Mouse (Mus musculus): ENCODE results near the gene Kcng4. TPM values are rescaled to one million over a fixed set of nuclear protein-coding genes. Genes with fewer than 3 reads are reported as not detected.

Gene Kcng4
- polyA plus RNA-seq, 1 experiment, result not detected

GRCm38 (mm10) chr8:119632909-119633308 is 2.6 kb downstream of the Kcng4 start:
- Histone ChIP-seq H3K4me2 (ENCODE audit: low read depth) (no peak overlapping the region), H3K79me2 (ENCODE audit: control insufficient read depth, insufficient read depth) (no peaks in the 10 kb centered on the region), H3K36me3 (ENCODE audit: control insufficient read depth, insufficient read depth) (no peaks in the 10 kb centered on the region), H3K4me3 (no peak overlapping the region), H3ac (ENCODE audit: control insufficient read depth, insufficient read length) (no peak overlapping the region), H3K27me3 (ENCODE audit: control insufficient read depth, insufficient read depth, insufficient read length) (peaks cover 91% of the 10 kb centered on the region)
- TF ChIP-seq REST (IDR thresholded peaks at IDR 0.05; ENCODE audit: insufficient read depth, insufficient read length) (no peak), MYOD1 (IDR thresholded peaks at IDR 0.05; ENCODE audit: control insufficient read depth in 1 of 3, insufficient read length in 2 of 3, low read depth in 2 of 3) (no peak), POLR2A (IDR thresholded peaks at IDR 0.05; ENCODE audit: insufficient read length, low read depth) (no peak), CEBPB (IDR thresholded peaks at IDR 0.05; ENCODE audit: insufficient read depth, poor library complexity, severe bottlenecking) (no peak), TCF3 (IDR thresholded peaks at IDR 0.05; ENCODE audit: insufficient read length, low read depth) (no peak)

- Histone ChIP-seq H3K36me3 (ENCODE audit: control insufficient read depth, insufficient read depth) (no peaks in the 10 kb centered on the region), H3K79me2 (ENCODE audit: control insufficient read depth, insufficient read depth) (no peaks in the 10 kb centered on the region), H3K27me3 (ENCODE audit: control insufficient read depth, insufficient read depth, insufficient read length) (peaks cover 91% of the 10 kb centered on the region), H3K4me3 (no peak overlapping the region), H3K4me2 (ENCODE audit: low read depth) (no peak overlapping the region), H3ac (ENCODE audit: control insufficient read depth, insufficient read length) (no peak overlapping the region)
- TF ChIP-seq USF1 (IDR thresholded peaks at IDR 0.05; ENCODE audit: low read depth), result no peak
- no peak for TF ChIP-seq SRF (IDR thresholded peaks at IDR 0.05; ENCODE audit: control insufficient read depth, insufficient read length, low read depth)
- no peak for TF ChIP-seq CEBPB (IDR thresholded peaks at IDR 0.05; ENCODE audit: insufficient read depth, poor library complexity, severe bottlenecking)
- no peak for TF ChIP-seq MAX (IDR thresholded peaks at IDR 0.05; ENCODE audit: low read depth)
- no peak for TF ChIP-seq TCF3 (IDR thresholded peaks at IDR 0.05; ENCODE audit: insufficient read length, low read depth)
- no peak for TF ChIP-seq MYOD1 (IDR thresholded peaks at IDR 0.05; ENCODE audit: control insufficient read depth in 1 of 3, insufficient read length in 2 of 3, low read depth in 2 of 3)
- TF ChIP-seq POLR2AphosphoS2 (IDR thresholded peaks at IDR 0.05; ENCODE audit: insufficient read length, low read depth), result no peak
- TF ChIP-seq MYOG (IDR thresholded peaks at IDR 0.05; ENCODE audit: control insufficient read depth in 1 of 3, insufficient read depth in 1 of 3, insufficient read length in 2 of 3, low read depth in 2 of 3), result no peak
- TF ChIP-seq E2F4 (IDR thresholded peaks at IDR 0.05; ENCODE audit: insufficient read depth), result no peak
- no peak for TF ChIP-seq REST (IDR thresholded peaks at IDR 0.05; ENCODE audit: insufficient read depth, insufficient read length)
- TF ChIP-seq POLR2A (IDR thresholded peaks at IDR 0.05; ENCODE audit: insufficient read length, low read depth), result no peak
- no peak for TF ChIP-seq TCF12 (IDR thresholded peaks at IDR 0.05; ENCODE audit: insufficient read depth, poor library complexity, severe bottlenecking)
Observed at GRCm38 (mm10) chr8:119632246-119632645, 3.2 kb downstream of the Kcng4 start.

GRCm38 (mm10) chr8:119630841-119631240 is 4.6 kb downstream of the Kcng4 start:
- no peaks in the 10 kb centered on the region for H3K79me2 ChIP-seq (ENCODE audit: control insufficient read depth, insufficient read depth)
- H3K36me3 ChIP-seq (ENCODE audit: control insufficient read depth, insufficient read depth), result no peaks in the 10 kb centered on the region
- H3ac ChIP-seq (ENCODE audit: control insufficient read depth, insufficient read length), result no peak overlapping the region
- TF ChIP-seq SRF (IDR thresholded peaks at IDR 0.05; ENCODE audit: control insufficient read depth, insufficient read length, low read depth), result no peak
- TF ChIP-seq POLR2AphosphoS2 (IDR thresholded peaks at IDR 0.05; ENCODE audit: insufficient read length, low read depth), result no peak
- TF ChIP-seq MYOG (IDR thresholded peaks at IDR 0.05; ENCODE audit: control insufficient read depth in 1 of 3, insufficient read depth in 1 of 3, insufficient read length in 2 of 3, low read depth in 2 of 3), result no peak
- no peak for TF ChIP-seq POLR2A (IDR thresholded peaks at IDR 0.05; ENCODE audit: insufficient read length, low read depth)
- TF ChIP-seq E2F4 (IDR thresholded peaks at IDR 0.05; ENCODE audit: insufficient read depth), result no peak
- no peak for TF ChIP-seq MYOD1 (IDR thresholded peaks at IDR 0.05; ENCODE audit: control insufficient read depth in 1 of 3, insufficient read length in 2 of 3, low read depth in 2 of 3)
- no peak for TF ChIP-seq USF1 (IDR thresholded peaks at IDR 0.05; ENCODE audit: low read depth)
- no peak overlapping the region for H3K4me3 ChIP-seq
- peaks cover 91% of the 10 kb centered on the region for H3K27me3 ChIP-seq (ENCODE audit: control insufficient read depth, insufficient read depth, insufficient read length)
- no peak overlapping the region for H3K4me2 ChIP-seq (ENCODE audit: low read depth)

- Histone ChIP-seq H3K27me3 (ENCODE audit: control insufficient read depth, insufficient read depth, insufficient read length) (peaks cover 89% of the 10 kb centered on the region), H3K4me2 (ENCODE audit: low read depth) (no peak overlapping the region), H3K4me3 (no peak overlapping the region), H3K79me2 (ENCODE audit: control insufficient read depth, insufficient read depth) (no peaks in the 10 kb centered on the region), H3K36me3 (ENCODE audit: control insufficient read depth, insufficient read depth) (no peaks in the 10 kb centered on the region), H3ac (ENCODE audit: control insufficient read depth, insufficient read length) (no peak overlapping the region)
- TF ChIP-seq POLR2A (IDR thresholded peaks at IDR 0.05; ENCODE audit: insufficient read length, low read depth), result no peak
- TF ChIP-seq REST (IDR thresholded peaks at IDR 0.05; ENCODE audit: insufficient read depth, insufficient read length), result no peak
- TF ChIP-seq TCF12 (IDR thresholded peaks at IDR 0.05; ENCODE audit: insufficient read depth, poor library complexity, severe bottlenecking), result no peak
- no peak for TF ChIP-seq MYOG (IDR thresholded peaks at IDR 0.05; ENCODE audit: control insufficient read depth in 1 of 3, insufficient read depth in 1 of 3, insufficient read length in 2 of 3, low read depth in 2 of 3)
Observed at GRCm38 (mm10) chr8:119627613-119628359, 7.7 kb downstream of the Kcng4 start.

DNA sequence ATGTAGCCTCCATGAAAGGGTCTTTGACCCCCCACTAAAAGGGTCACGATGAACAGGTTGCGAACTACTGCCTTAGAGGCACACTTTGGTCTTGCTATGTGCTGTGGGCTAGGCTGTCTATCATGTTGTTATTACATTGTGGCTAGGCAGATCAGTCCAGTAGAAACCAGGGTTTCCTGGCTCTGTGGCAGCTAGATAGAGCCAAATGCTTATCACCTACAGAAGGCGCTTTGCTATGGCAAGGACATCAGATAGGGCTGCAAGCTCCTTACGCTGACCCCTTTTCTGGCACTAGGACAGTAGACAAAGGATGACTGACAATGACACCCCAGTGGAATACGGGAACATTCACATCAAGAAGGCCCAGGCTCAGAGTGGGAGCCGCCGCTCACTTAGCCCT is 8.3 kb downstream of the Kcng4 start:
- no peaks in the 10 kb centered on the region for H3K36me3 ChIP-seq (ENCODE audit: control insufficient read depth, insufficient read depth)
- no peak overlapping the region for H3K4me2 ChIP-seq (ENCODE audit: low read depth)
- H3K79me2 ChIP-seq (ENCODE audit: control insufficient read depth, insufficient read depth), result no peaks in the 10 kb centered on the region
- H3K27me3 ChIP-seq (ENCODE audit: control insufficient read depth, insufficient read depth, insufficient read length), result peaks cover 90% of the 10 kb centered on the region
- H3K4me3 ChIP-seq, result no peak overlapping the region
- no peak overlapping the region for H3ac ChIP-seq (ENCODE audit: control insufficient read depth, insufficient read length)
- TF ChIP-seq TCF12 (IDR thresholded peaks at IDR 0.05; ENCODE audit: insufficient read depth, poor library complexity, severe bottlenecking) (no peak), POLR2AphosphoS2 (IDR thresholded peaks at IDR 0.05; ENCODE audit: insufficient read length, low read depth) (no peak), REST (IDR thresholded peaks at IDR 0.05; ENCODE audit: insufficient read depth, insufficient read length) (no peak), MYOG (IDR thresholded peaks at IDR 0.05; ENCODE audit: control insufficient read depth in 1 of 3, insufficient read depth in 1 of 3, insufficient read length in 2 of 3, low read depth in 2 of 3) (no peak), TCF3 (IDR thresholded peaks at IDR 0.05; ENCODE audit: insufficient read length, low read depth) (no peak), CEBPB (IDR thresholded peaks at IDR 0.05; ENCODE audit: insufficient read depth, poor library complexity, severe bottlenecking) (no peak), E2F4 (IDR thresholded peaks at IDR 0.05; ENCODE audit: insufficient read depth) (no peak), USF1 (IDR thresholded peaks at IDR 0.05; ENCODE audit: low read depth) (no peak), MAX (IDR thresholded peaks at IDR 0.05; ENCODE audit: low read depth) (no peak), MYOD1 (IDR thresholded peaks at IDR 0.05; ENCODE audit: control insufficient read depth in 1 of 3, insufficient read length in 2 of 3, low read depth in 2 of 3) (no peak)

Data from myocyte (in vitro differentiated cells).